Mouse (Mus musculus) megakaryocyte, embryonic 14.5 days (primary cell): Measurements from ENCODE around the gene Lcn5.

Source experiments
- FLI1 ChIP-seq: IDR thresholded peaks from 2 replicates; pipeline ENCODE4 v1.6.1; 2012; ENCODE audit warnings: low read length, inconsistent platforms, mixed read lengths
- GATA1 ChIP-seq: IDR thresholded peaks from 3 replicates; pipeline ENCODE4 v1.6.1; 2012; ENCODE audit warnings: mixed read lengths, low read length, inconsistent platforms, borderline replicate concordance

GRCm38 (mm10) chr2:25682426-25682825, 24.7 kb downstream of the Lcn5 start, which contains the start of gene Lcn10:
- TF ChIP-seq GATA1 = no peak
- TF ChIP-seq FLI1 = no peak
